Mouse (Mus musculus) intestine, embryonic 15.5 days (tissue): Measurements from ENCODE around the gene Il24. TPM values are rescaled to one million over a fixed set of nuclear protein-coding genes. Genes with fewer than 3 reads are reported as not detected.
A peak's percentile ranks its signal among the peaks of the same experiment; 100 is the strongest.

Source experiments
- ATAC-seq: fragments of 200-750 bp; cut with Nextera tagmentation; 2 replicates; pipeline ENCODE4 v1.8.0; 2017; ENCODE audit warnings: moderate TSS enrichment, moderate library complexity
- H3K27ac ChIP-seq: fragments of 300-500 bp; sonication (generic); 2 replicates; pipeline ENCODE4 v1.5.1; 2015; ENCODE audit warnings: mild to moderate bottlenecking, inconsistent platforms
- H3K27me3 ChIP-seq: fragments of 300-500 bp; sonication (generic); replicated peaks from 2 replicates; pipeline ENCODE4 v1.6.1; 2015; ENCODE audit warnings: inconsistent platforms
- H3K36me3 ChIP-seq: fragments of 300-500 bp; sonication (generic); 2 replicates; pipeline ENCODE4 v1.6.1; 2015; ENCODE audit warnings: inconsistent platforms
- H3K4me1 ChIP-seq: fragments of 300-500 bp; sonication (generic); replicated peaks from 2 replicates; pipeline ENCODE4 v1.6.1; 2015; ENCODE audit warnings: inconsistent platforms
- H3K4me2 ChIP-seq: fragments of 300-500 bp; sonication (generic); replicated peaks from 2 replicates; pipeline ENCODE4 v1.6.1; 2015; ENCODE audit warnings: mild to moderate bottlenecking, inconsistent platforms
- H3K4me3 ChIP-seq: fragments of 300-500 bp; sonication (generic); replicated peaks from 2 replicates; pipeline ENCODE4 v1.5.1; 2015; ENCODE audit warnings: inconsistent platforms
- H3K9ac ChIP-seq: fragments of 300-500 bp; sonication (generic); 2 replicates; pipeline ENCODE4 v1.6.1; 2015; ENCODE audit warnings: inconsistent platforms
- H3K9me3 ChIP-seq: fragments of 300-500 bp; sonication (generic); 2 replicates; pipeline ENCODE4 v1.6.1; 2016; ENCODE audit warnings: inconsistent platforms
- WGBS: fragments of 180-500 bp; shearing (Covaris S2); methylation state at CpG from one replicate; pipeline ENCODE4 v1.1.7; 2015; 5-methylcytosine and 5-hydroxymethylcytosine counted together
- polyA plus RNA-seq: library from polyadenylated mRNA; unstranded; fragments of >200 nt; fragmentation: Nextera tagmentation; extraction: Ambion mirVana; gene quantifications from 2 replicates; pipeline ENCODE4 v1.2.1, GENCODE M21; 2015

Gene Il24
- polyA plus RNA-seq, 1 experiment from 2014 or later, result not detected

DNA sequence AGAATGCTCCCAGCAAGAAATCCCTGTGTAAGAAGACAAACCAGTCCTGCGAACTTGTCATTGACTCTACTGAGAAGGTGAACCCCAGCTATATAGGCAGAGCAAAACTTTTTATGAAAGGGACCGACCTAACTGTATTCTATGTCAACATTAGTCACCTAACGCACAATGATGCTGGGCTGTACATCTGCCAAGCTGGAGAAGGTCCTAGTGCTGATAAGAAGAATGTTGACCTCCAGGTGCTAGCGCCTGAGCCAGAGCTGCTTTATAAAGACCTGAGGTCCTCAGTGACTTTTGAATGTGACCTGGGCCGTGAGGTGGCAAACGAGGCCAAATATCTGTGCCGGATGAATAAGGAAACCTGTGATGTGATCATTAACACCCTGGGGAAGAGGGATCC lies 42.7 kb downstream of the Il24 start:
- H3K27me3 ChIP-seq, result no peaks in the 10 kb centered on the region
- no peak overlapping the region for H3K4me2 ChIP-seq
- H3K4me3 ChIP-seq, result no peak overlapping the region
- H3K27ac ChIP-seq, result no peak overlapping the region
- no peaks in the 10 kb centered on the region for H3K9me3 ChIP-seq
- no peaks in the 10 kb centered on the region for H3K36me3 ChIP-seq
- ATAC-seq, result no peak
- H3K9ac ChIP-seq, result no peak overlapping the region
- 83% methylated on average over 7 of the region's 7 CpGs for WGBS
- 0 out of 2 replicates have a peak, but pooled peaks cover 3% of the 10 kb centered on the region for H3K4me1 ChIP-seq

DNA sequence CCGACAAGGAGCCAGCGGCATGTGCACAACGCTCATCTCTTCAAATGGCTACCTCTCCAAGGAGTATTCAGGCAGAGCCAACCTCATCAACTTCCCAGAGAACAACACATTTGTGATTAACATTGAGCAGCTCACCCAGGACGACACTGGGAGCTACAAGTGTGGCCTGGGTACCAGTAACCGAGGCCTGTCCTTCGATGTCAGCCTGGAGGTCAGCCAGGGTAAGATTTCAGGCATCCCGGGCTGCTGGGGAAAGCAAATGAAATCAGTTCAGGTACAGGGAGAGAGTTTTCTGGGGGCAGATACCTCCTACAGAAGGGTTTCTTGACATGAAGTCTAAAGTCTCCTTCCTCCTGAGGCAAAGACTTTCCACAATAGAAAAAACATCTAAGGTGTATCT lies 45.6 kb downstream of the Il24 start:
- Histone ChIP-seq H3K27me3 (no peaks in the 10 kb centered on the region), H3K4me2 (no peak overlapping the region), H3K4me3 (no peak overlapping the region), H3K4me1 (0 out of 2 replicates have a peak, but pooled peaks cover 3% of the 10 kb centered on the region), H3K9me3 (no peaks in the 10 kb centered on the region), H3K36me3 (no peaks in the 10 kb centered on the region), H3K27ac (peak overlapping the region; percentile 6; the same call in 1 of the 2 replicates), H3K9ac (no peak overlapping the region)
- no peak for ATAC-seq
- 71% methylated on average over 7 of the region's 7 CpGs for WGBS

DNA sequence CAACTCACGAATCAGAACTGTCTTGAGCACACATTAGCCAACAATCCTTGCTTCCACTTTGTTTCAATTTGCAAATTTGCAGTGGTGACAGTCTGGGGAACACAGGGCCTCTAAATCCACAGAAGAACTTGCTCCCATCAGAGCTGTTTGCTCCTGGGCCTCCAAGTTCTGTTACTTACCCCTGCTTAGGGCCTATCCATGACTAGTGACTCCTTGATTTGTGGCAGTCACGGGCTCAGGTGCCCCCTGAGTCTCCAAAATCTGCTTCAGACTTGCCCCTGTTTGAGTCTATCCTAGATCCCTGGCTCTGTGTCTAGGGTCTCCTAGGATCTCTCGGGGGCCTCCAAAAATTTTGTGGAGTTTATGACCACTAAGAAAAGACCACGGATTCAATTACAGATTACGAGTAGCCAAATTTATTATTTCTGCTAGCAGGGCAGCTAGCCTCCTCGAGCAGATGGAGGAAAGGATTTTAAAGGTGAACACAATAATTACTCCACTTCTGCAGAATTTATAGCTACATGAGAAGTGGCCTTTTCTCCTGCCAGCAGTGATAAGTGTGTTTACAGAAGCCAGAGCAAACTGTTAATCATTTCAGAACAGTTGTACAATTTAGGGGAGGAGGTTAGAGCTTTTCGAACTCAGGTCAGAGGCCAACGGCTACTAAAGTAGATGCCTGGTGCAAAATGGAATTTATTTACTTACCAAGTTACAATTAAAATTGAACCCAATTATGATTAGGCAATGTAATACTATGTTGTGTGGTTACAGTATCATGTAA lies 46.5 kb downstream of the Il24 start:
- H3K4me1 ChIP-seq, result 0 out of 2 replicates have a peak, but pooled peaks cover 3% of the 10 kb centered on the region
- WGBS, result 17% methylated on average over 8 of the region's 8 CpGs

DNA sequence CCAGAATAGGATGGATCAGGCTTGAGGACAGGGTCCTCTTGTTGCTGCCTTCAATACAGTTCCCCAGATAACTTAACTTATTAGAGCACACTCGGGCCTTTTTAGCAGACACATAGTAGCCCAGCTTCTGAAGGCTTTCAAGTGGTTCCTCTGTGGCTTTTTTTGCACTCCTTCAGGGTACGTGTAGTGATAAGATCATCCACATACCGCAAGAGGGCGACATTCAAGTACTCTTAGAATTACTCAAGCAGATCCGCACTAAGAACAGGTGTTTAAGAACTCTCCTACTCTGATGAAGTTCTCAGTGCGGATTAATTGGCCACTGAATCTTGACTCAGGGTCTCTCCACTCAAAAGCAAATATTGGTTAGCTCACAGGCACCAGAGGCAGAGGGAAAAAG lies 49.0 kb downstream of the Il24 start:
- no peaks in the 10 kb centered on the region for H3K9me3 ChIP-seq
- no peaks in the 10 kb centered on the region for H3K27me3 ChIP-seq
- H3K27ac ChIP-seq, result no peak overlapping the region
- no peak overlapping the region for H3K4me2 ChIP-seq
- no peaks in the 10 kb centered on the region for H3K36me3 ChIP-seq
- H3K4me1 ChIP-seq, result peaks cover 6% of the 10 kb centered on the region; the same call in 1 of the 2 replicates
- no peak overlapping the region for H3K9ac ChIP-seq
- ATAC-seq, result no peak
- H3K4me3 ChIP-seq, result no peak overlapping the region
- WGBS, result 61% methylated on average over 6 of the region's 6 CpGs

More for the DNA sequence above, 46.5 kb downstream of the Il24 start:
- peak; percentile 87 for ATAC-seq
- no peak overlapping the region for H3K9ac ChIP-seq
- H3K4me3 ChIP-seq, result no peak overlapping the region
- H3K27me3 ChIP-seq, result no peaks in the 10 kb centered on the region
- H3K27ac ChIP-seq, result peak overlapping the region; percentile 77
- H3K4me2 ChIP-seq, result peak overlapping the region; percentile 20; the same call in 1 of the 2 replicates
- no peaks in the 10 kb centered on the region for H3K36me3 ChIP-seq
- no peaks in the 10 kb centered on the region for H3K9me3 ChIP-seq

DNA sequence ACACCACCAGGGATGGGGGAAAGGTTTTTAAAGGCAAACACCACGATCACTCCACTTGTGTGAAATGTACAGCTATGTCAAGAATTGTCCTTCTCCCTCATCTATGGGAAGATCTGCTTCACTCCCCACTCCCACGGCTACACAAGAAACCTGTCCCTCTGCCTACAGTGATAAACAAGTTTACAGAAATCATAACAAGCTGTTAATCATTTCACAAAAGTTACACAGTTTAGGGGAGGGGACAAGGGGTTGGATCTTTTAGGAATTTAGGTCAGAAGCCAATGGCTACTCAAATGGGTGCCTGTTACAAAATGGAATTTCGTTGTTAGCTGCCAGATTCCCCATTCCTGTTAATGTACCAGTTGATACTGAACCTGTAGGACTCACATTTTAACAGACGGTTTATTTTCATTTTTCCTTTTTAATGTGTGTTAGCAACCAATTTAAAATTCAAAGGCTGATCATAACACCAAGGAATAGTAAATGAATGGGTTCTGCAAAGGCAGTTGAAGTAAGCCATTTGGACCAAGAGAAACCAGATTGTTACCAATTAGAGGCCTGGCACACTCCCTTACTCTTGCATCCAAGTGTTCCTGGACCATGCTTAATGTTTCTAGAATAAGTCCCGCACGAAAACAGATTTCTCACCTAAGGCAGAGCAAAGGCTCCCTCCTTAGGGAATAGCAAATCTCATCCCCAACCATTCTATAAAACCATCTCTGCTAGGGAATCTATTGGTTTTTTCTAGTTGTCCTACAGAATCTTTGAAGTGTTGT lies 51.9 kb downstream of the Il24 start:
- Histone ChIP-seq H3K4me3 (no peak overlapping the region), H3K27ac (no peak overlapping the region), H3K4me1 (peaks cover 3% of the 10 kb centered on the region; the same call in 1 of the 2 replicates), H3K27me3 (no peaks in the 10 kb centered on the region), H3K36me3 (no peaks in the 10 kb centered on the region), H3K4me2 (no peak overlapping the region), H3K9me3 (no peaks in the 10 kb centered on the region), H3K9ac (no peak overlapping the region)
- 71% methylated on average over 6 of the region's 6 CpGs for WGBS
- ATAC-seq, result no peak

DNA sequence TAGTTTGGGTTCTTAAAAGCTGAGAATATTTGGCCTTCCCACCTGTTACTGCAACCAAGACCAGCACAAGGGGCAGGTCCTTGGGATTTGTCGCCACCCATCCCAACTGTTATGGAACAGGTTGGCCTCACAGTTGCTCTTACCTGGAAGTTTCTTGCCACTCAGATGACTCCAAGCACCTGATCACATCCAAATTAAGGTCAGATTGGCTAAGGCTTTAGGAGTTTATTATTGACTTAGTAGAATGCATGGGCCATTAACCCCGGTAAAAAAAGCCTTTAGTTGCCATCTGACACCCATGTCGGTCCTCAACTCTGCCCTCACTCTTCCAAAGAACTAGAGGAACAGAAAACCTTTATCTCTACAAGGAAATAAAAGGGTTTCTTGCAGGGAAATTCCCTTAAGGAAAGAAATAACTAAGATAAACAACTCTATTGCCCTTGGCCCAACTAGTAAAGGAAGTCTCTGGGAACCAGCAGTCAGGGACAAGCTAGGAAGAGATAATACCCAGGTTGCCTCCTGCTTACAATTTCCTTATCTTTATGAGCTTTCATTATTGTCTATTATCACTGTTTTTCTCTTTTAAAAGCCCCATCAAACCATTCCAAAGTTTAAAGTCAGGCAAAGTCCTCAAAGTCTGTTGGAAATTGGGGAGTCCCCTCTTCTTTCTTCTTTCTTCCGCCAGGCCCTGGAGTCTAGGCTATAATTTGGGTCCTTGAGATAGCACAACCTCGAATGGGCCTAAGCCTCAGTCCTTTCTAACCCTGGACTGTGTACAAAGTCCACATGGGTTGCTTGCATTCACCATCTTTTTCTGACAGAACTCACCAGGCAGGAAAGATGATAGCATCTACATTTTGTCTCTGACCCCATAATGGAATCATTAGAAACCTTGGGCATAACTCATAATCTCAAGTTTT lies 54.8 kb downstream of the Il24 start:
- peak overlapping the region; percentile 63 for H3K27ac ChIP-seq
- 56% methylated on average over 5 of the region's 5 CpGs for WGBS

More for the DNA sequence above, 54.8 kb downstream of the Il24 start:
- H3K9ac ChIP-seq, result no peak overlapping the region
- H3K9me3 ChIP-seq, result no peaks in the 10 kb centered on the region
- no peak overlapping the region for H3K4me2 ChIP-seq
- ATAC-seq, result peak; percentile 91
- no peaks in the 10 kb centered on the region for H3K27me3 ChIP-seq
- no peaks in the 10 kb centered on the region for H3K36me3 ChIP-seq
- peaks cover 3% of the 10 kb centered on the region; the same call in 1 of the 2 replicates for H3K4me1 ChIP-seq
- H3K4me3 ChIP-seq, result no peak overlapping the region

Other genes starting within 250 kb of the Il24 start
- 2.4 and 2.6 TPM in 2 replicates for gene C4bp, start 225.8 kb downstream of the Il24 start, polyA plus RNA-seq
- not detected in 2 replicates for gene Gm29427, start 171.7 kb downstream of the Il24 start, polyA plus RNA-seq
- 10.2 and 10.5 TPM in 2 replicates for gene Yod1, start 170.1 kb downstream of the Il24 start, polyA plus RNA-seq
- gene Pfkfb2, start 158.2 kb downstream of the Il24 start, polyA plus RNA-seq, result 10.8 and 11.2 TPM in 2 replicates
- 58.1 and 62.2 TPM in 2 replicates for gene AA986860, start 155.5 kb downstream of the Il24 start, polyA plus RNA-seq
- gene Fcamr, start 86.6 kb downstream of the Il24 start, polyA plus RNA-seq, result 0.18 and 0.21 TPM in 2 replicates
- 0.96 and 2.5 TPM in 2 replicates for gene Pigr, start 60.8 kb downstream of the Il24 start, polyA plus RNA-seq
- 2.8 and 5.7 TPM in 2 replicates for gene Fcmr, start 21.8 kb downstream of the Il24 start, polyA plus RNA-seq
- gene Il20, start 24.0 kb upstream of the Il24 start, polyA plus RNA-seq, result not detected in 2 replicates
- 0.20 and 0.33 TPM in 2 replicates for gene Il19, start 52.7 kb upstream of the Il24 start, polyA plus RNA-seq
- not detected in 2 replicates for gene Il10, start 132.4 kb upstream of the Il24 start, polyA plus RNA-seq
- gene Mapkapk2, start 210.4 kb upstream of the Il24 start, polyA plus RNA-seq, result 42.6 and 44.5 TPM in 2 replicates